In the genomic region with DNA sequence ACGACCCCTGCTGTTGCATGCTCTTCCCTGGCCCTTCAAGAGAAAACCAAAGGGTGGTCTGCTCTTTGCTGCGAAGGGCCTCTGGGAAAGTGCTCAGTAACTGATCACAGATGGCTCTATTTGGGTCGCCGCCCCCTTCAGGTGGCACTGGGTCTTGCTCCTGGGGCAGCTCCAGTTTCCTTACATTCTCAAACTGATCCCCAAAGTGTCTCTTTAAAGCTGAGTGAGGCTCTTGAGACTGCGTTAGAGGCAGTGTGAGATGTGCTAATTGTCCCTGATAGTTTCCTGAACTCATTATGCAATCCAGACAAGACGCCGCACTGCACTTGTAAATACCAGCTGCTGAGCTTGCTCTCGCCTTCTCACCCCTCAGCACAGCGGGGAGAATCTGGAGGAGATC, we compare ENCODE assay signal across 9 mouse cellular contexts. TPM values are rescaled to one million over a fixed set of nuclear protein-coding genes. Genes with fewer than 3 reads are reported as not detected.
A peak's percentile ranks its signal among the peaks of the same experiment; 100 is the strongest.
DNase-seq lines count a peak whose midpoint lies in the region; ATAC-seq and TF ChIP-seq lines count a peak whose summit lies in the region.
"Had no signal": no experiment of that assay in that cellular context is flagged by ENCODE, and none has a peak within 500 bp of the region (broad histone marks: within the 10 kb centered on the region; RNA-seq: fewer than 3 reads in every experiment).

No protein-coding gene starts in this region.

- no peaks in the 10 kb centered on the region for H3K9me3 ChIP-seq in heart, embryonic 12.5 days (replicated peaks)
- no peaks in the 10 kb centered on the region for H3K9me3 ChIP-seq in embryonic facial prominence, embryonic 15.5 days (replicated peaks)
- H3K9me3 ChIP-seq: hindbrain, embryonic 15.5 days had no signal

- WGBS in heart, embryonic 12.5 days: 42% methylated on average over 9 of the region's 9 CpGs
- 24% methylated on average over 9 of the region's 9 CpGs for WGBS in embryonic facial prominence, embryonic 15.5 days
- WGBS in olfactory bulb, adult 2 months: 14% methylated on average over 9 of the region's 9 CpGs

- no peak for TF ChIP-seq CTCF in olfactory bulb, adult 2 months (IDR thresholded peaks at IDR 0.05; ENCODE audit: insufficient read depth, low read depth, low read length)

- peaks cover 51% of the 10 kb centered on the region for H3K36me3 ChIP-seq in heart, embryonic 12.5 days
- H3K36me3 ChIP-seq in embryonic facial prominence, embryonic 15.5 days: peaks cover 32% of the 10 kb centered on the region
- H3K36me3 ChIP-seq: hindbrain, embryonic 15.5 days had no signal

- peaks cover 34% of the 10 kb centered on the region for H3K4me1 ChIP-seq in heart, embryonic 12.5 days (replicated peaks)
- peaks cover 17% of the 10 kb centered on the region for H3K4me1 ChIP-seq in embryonic facial prominence, embryonic 15.5 days
- H3K4me1 ChIP-seq in olfactory bulb, adult 2 months (ENCODE audit: control insufficient read depth, insufficient read depth, low read length): peaks cover 12% of the 10 kb centered on the region
- H3K4me1 ChIP-seq: hindbrain, embryonic 15.5 days had no signal

- 0 out of 2 replicates have a peak overlapping the region, but pooled peaks have one; percentile 23 for H3K9ac ChIP-seq in heart, embryonic 12.5 days
- no peak overlapping the region for H3K9ac ChIP-seq in embryonic facial prominence, embryonic 15.5 days
- H3K9ac ChIP-seq: hindbrain, embryonic 15.5 days had no signal

- ATAC-seq in heart, embryonic 12.5 days (ENCODE audit: insufficient number of reproducible peaks, low FRiP score): no peak
- no peak for ATAC-seq in embryonic facial prominence, embryonic 15.5 days (ENCODE audit: insufficient number of reproducible peaks, low FRiP score, low TSS enrichment, low read depth)

- DNase-seq in heart, adult 8-10 months (ENCODE audit: low spot score): no peak
- DNase-seq in right cerebral cortex, adult 18-20 months: peak; percentile 19
- DNase-seq in right cerebral cortex, postnatal 25 days: no peak
- no peak for DNase-seq in cerebellum, adult 11-12 months
- DNase-seq in ovary, postnatal 14 days (ENCODE audit: low spot score): no peak

- no peak for TF ChIP-seq POLR2A in olfactory bulb, adult 2 months (IDR thresholded peaks at IDR 0.05; ENCODE audit: insufficient read depth, low read depth, low read length)

- no peak overlapping the region for H3K4me3 ChIP-seq in heart, embryonic 12.5 days
- no peak overlapping the region for H3K4me3 ChIP-seq in embryonic facial prominence, embryonic 15.5 days (replicated peaks)
- H3K4me3 ChIP-seq in olfactory bulb, adult 2 months (ENCODE audit: insufficient read depth, low read depth, low read length): no peak overlapping the region
- H3K4me3 ChIP-seq: hindbrain, embryonic 15.5 days had no signal

- H3K27ac ChIP-seq in heart, embryonic 12.5 days (ENCODE audit: poor library complexity, severe bottlenecking): no peak overlapping the region
- H3K27ac ChIP-seq in embryonic facial prominence, embryonic 15.5 days (replicated peaks): peak overlapping the region; percentile 19; the same call in 1 of the 2 replicates
- H3K27ac ChIP-seq in olfactory bulb, adult 2 months (ENCODE audit: insufficient read depth, low read depth, low read length): peak overlapping the region; percentile 56; the same call in 1 of the 2 replicates
- H3K27ac ChIP-seq: hindbrain, embryonic 15.5 days had no signal

- no peaks in the 10 kb centered on the region for H3K27me3 ChIP-seq in heart, embryonic 12.5 days (replicated peaks)
- H3K27me3 ChIP-seq in embryonic facial prominence, embryonic 15.5 days: no peaks in the 10 kb centered on the region
- H3K27me3 ChIP-seq: hindbrain, embryonic 15.5 days had no signal

- H3K4me2 ChIP-seq in heart, embryonic 12.5 days: no peak overlapping the region
- H3K4me2 ChIP-seq in embryonic facial prominence, embryonic 15.5 days (replicated peaks): no peak overlapping the region
- H3K4me2 ChIP-seq: hindbrain, embryonic 15.5 days had no signal

RNA-seq across cellular contexts. Expression of gene BC030867, which starts 8.8 kb away (rescaled TPM):
- 14.0 and 14.3 TPM in 2 replicates for polyA plus RNA-seq in heart, embryonic 12.5 days (2016; fragmentation: Nextera tagmentation; extraction: Ambion mirVana)
- total RNA-seq in heart, adult 8-10 months (2022): under 1 TPM; 0.12 to 0.23 (median 0.18) TPM
- polyA plus RNA-seq in embryonic facial prominence, embryonic 15.5 days (2015; fragmentation: Nextera tagmentation; extraction: Ambion mirVana): 13.6 and 16.0 TPM in 2 replicates
- not detected in 2 replicates for polyA plus RNA-seq in olfactory bulb, adult 2 months (2012; ENCODE audit: insufficient read depth, insufficient read length, low replicate concordance, missing spikeins)

RNA-seq across cellular contexts. Expression of gene Asb16, which starts 11.0 kb away (rescaled TPM):
- 0.06 and 0.13 TPM in 2 replicates for polyA plus RNA-seq in heart, embryonic 12.5 days (2016; fragmentation: Nextera tagmentation; extraction: Ambion mirVana)
- 1 to 10 TPM; 1.3 to 1.6 (median 1.5) TPM for total RNA-seq in heart, adult 8-10 months (2022)
- polyA plus RNA-seq in embryonic facial prominence, embryonic 15.5 days (2015; fragmentation: Nextera tagmentation; extraction: Ambion mirVana): 0.12 and 0.26 TPM in 2 replicates
- not detected in 2 replicates for polyA plus RNA-seq in olfactory bulb, adult 2 months (2012; ENCODE audit: insufficient read depth, insufficient read length, low replicate concordance, missing spikeins)

RNA-seq across cellular contexts. Expression of gene Tmub2, which starts 27.2 kb away (rescaled TPM):
- polyA plus RNA-seq in heart, embryonic 12.5 days (2016; fragmentation: Nextera tagmentation; extraction: Ambion mirVana): 35.7 and 38.9 TPM in 2 replicates
- total RNA-seq in heart, adult 8-10 months (2022): 10 to 100 TPM; 27.0 to 28.1 (median 27.6) TPM
- 58.3 and 59.5 TPM in 2 replicates for polyA plus RNA-seq in embryonic facial prominence, embryonic 15.5 days (2015; fragmentation: Nextera tagmentation; extraction: Ambion mirVana)
- 472 TPM in 1 of 2 replicates, not detected in the other for polyA plus RNA-seq in olfactory bulb, adult 2 months (2012; ENCODE audit: insufficient read depth, insufficient read length, low replicate concordance, missing spikeins)

RNA-seq across cellular contexts. Expression of gene Hdac5, which starts 27.5 kb away (rescaled TPM):
- polyA plus RNA-seq in heart, embryonic 12.5 days (2016; fragmentation: Nextera tagmentation; extraction: Ambion mirVana): 92.2 and 95.9 TPM in 2 replicates
- 100 to 1,000 TPM; 114 to 136 (median 121) TPM for total RNA-seq in heart, adult 8-10 months (2022)
- 105 and 106 TPM in 2 replicates for polyA plus RNA-seq in embryonic facial prominence, embryonic 15.5 days (2015; fragmentation: Nextera tagmentation; extraction: Ambion mirVana)
- 223 TPM in 1 of 2 replicates, not detected in the other for polyA plus RNA-seq in olfactory bulb, adult 2 months (2012; ENCODE audit: insufficient read depth, insufficient read length, low replicate concordance, missing spikeins)

RNA-seq across cellular contexts. Expression of gene Atxn7l3, which starts 38.9 kb away (rescaled TPM):
- polyA plus RNA-seq in heart, embryonic 12.5 days (2016; fragmentation: Nextera tagmentation; extraction: Ambion mirVana): 10.9 and 11.8 TPM in 2 replicates
- 10 to 100 TPM; 17.7 to 21.1 (median 20.1) TPM for total RNA-seq in heart, adult 8-10 months (2022)
- 18.4 and 20.0 TPM in 2 replicates for polyA plus RNA-seq in embryonic facial prominence, embryonic 15.5 days (2015; fragmentation: Nextera tagmentation; extraction: Ambion mirVana)
- not detected in 2 replicates for polyA plus RNA-seq in olfactory bulb, adult 2 months (2012; ENCODE audit: insufficient read depth, insufficient read length, low replicate concordance, missing spikeins)

Comparison
In these comparisons a context has a peak if more than half of its experiments do, and no peak if none do; other contexts are left out.
1. RNA of gene BC030867, which starts 8.8 kb away (polyA plus RNA-seq): 13.6 to 16.0 TPM in embryonic facial prominence, embryonic 15.5 days and 14.0 to 14.3 TPM in heart, embryonic 12.5 days; not detected in olfactory bulb, adult 2 months; every median in the first group is over 10 times any median in the second.